Mouse (Mus musculus): ENCODE data around the gene Nrbp1.

Gene Nrbp1

DNA sequence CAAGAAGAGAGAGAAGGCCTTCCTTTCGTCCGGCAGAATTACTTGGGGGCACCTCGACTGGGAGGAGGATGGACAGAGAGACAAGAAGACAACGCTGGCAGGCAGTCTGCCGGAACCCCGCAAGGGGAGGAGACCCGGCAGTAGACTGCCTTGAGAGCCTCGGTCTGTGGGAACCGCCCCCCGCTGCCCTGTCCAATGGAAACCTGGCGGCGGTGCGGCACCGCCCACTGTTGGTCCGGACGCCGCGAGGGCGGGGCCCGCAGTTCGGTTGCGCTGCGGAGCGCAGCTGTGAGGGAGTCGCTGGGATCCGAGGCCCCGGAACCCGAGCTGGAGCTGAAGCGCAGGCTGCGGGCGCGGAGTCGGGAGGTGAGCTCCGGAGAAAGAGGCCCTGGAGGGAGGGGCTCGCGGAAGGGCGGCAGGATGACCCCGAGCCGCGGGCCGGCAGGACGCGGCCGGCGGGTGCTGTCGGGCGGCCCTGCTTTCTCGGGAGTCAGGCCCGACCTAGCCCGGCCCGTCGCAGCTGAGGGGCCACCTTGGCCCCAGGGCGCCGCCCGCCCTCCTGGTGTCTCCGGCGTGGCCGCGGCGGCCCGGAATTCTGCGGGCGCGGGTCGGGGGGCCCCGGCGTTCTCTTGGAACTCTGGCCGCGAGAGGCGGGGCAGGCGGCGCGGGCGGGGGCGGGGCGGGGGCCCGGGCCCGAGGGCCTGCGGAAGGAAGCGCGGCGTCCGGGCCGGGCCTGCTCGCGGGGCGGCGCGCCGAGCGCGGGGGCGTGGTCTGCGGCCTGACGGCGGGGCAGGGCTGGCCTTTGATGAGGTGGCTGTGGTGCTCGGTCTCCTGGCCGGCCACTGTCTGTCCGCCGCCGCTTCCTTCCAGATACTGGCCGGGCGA lies at the start of gene Nrbp1, which contains the start of gene Gm9970:
Gene Nrbp1, plus strand, starts transcription at position 228 of the 885 bp plus-strand sequence.
Gene Gm9970, minus strand, starts transcription at position 596 of the 885 bp plus-strand sequence.
- DNase-seq (ENCODE audit: low read depth, low spot score) = peak; percentile 92

DNA sequence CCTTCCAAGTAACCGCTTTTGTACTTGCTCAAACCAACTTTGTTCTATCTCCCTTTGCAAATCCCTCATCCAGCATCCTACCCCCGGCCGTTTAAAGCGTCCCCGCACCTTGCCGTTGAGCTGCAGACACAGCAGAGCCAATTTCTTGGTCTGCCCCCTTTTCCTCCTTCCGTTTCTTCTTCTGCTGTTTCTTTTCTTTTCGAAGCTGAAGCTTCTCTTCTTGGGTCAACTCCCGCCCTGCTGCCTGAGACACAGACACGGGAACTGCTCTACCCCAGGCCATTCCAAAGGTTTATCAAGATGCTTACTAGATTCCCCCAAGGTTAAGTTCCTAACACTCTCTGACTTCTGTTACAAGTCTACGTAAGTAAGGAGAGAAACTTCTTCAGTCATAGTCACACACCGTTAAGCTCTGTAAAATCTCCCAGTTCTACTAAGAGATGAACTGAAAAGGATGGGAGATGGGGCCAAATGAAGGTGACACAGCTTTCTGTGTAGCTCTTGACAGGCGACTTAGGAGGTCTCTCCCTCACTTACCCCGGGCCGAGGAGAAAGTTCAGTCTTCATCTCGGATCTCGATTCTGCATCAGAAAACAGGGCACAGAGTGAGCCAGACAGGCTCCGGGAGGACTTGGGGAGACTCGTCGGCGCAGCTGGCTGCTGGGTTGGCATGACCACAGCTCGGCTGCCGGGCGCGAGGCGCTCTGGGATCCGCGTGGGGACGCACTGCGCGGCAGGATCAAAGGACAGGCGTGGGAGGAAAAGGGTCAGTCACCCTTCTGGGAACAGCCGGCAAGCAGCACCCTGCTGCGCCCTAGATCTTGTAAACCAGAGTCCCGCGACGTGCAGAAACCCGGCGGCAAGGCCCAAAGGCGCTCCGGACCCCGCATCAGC lies 48.4 kb upstream of the Nrbp1 start:
- DNase-seq (ENCODE audit: low read depth, low spot score) = no peak

- DNase-seq (ENCODE audit: low read depth, low spot score) = peak; percentile 99
Measured at GRCm38 (mm10) chr5:31192939-31193630, 47.6 kb upstream of the Nrbp1 start, which contains the start of the genes Snx17 and Eif2b4. Gene Snx17 (plus strand): TSS chr5:31193227. Gene Eif2b4 (minus strand): TSS chr5:31193430.

DNA sequence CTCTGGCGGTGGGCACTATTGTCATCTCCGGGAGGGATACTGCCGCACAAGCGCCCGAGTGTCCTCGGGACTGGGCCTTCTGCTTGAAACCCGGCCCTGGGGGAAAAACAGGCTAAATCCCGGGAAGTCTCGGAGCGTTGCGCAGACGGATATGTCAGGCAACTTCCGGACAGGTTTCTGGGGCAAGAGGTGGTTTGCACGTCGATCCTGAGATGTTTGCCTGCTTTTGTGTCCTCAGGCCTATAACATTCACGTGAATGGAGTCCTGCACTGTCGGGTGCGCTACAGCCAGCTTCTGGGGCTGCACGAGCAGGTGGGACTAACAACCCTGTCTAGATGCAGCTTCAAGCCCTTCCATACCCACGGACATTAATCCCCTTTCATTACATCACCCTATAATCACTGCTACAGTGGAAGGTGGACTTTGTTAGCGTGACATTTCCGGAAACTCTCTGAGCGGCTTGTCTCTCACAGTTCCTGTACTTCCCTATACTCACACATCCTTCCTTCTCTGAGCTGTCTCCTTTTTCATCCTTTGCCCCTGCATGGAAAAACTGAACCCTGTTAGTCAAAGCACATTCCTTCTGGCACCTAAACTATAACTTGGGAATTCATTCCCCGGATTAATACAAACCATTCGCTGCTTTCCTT lies 46.9 kb upstream of the Nrbp1 start:
- no peak for DNase-seq (ENCODE audit: low read depth, low spot score)

GRCm38 (mm10) chr5:31194486-31195485 lies 45.9 kb upstream of the Nrbp1 start:
- no peak for DNase-seq (ENCODE audit: low read depth, low spot score)

DNA sequence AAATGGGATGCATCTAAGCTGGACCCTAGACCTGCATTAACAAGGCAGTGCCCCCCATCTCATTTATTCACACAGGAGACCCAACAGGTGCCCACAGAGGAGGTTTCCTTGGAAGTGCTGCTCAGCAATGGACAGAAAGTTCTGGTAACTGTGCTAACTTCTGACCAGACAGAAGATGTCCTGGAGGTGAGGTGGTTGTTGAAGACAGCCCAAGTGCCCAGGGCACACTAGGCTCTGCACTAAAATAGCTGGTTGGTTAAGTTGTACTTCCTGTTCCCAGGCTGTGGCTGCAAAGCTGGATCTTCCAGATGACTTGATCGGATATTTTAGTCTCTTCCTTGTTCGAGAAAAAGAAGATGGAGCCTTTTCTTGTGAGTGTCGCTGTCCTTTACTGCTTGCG lies 45.0 kb upstream of the Nrbp1 start:
- no peak for DNase-seq (ENCODE audit: low read depth, low spot score)

DNA sequence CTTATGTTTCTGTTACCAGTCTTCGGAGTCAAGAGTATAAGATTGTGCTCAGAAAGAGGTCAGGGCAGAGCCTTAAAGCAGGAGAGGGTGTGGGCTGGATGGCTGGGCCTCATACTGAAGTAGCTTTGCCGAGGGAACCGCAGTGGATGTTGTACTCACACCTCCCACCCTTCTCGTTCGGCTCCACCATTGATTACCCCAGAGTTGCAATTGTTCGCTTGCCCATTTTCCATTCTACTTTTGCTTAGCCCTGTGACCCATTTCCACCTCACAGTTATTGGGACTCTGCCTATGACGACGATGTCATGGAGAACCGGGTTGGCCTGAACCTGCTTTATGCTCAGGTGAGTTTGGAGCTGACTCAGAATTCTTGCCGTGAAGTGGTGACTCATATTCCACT lies 44.5 kb upstream of the Nrbp1 start:
- no peak for DNase-seq (ENCODE audit: low read depth, low spot score)

- DNase-seq (ENCODE audit: low read depth, low spot score) = no peak
Measured at GRCm38 (mm10) chr5:31197072-31197471, 43.6 kb upstream of the Nrbp1 start.

GRCm38 (mm10) chr5:31198170-31198569 lies 42.5 kb upstream of the Nrbp1 start:
- no peak for DNase-seq (ENCODE audit: low read depth, low spot score)

DNA sequence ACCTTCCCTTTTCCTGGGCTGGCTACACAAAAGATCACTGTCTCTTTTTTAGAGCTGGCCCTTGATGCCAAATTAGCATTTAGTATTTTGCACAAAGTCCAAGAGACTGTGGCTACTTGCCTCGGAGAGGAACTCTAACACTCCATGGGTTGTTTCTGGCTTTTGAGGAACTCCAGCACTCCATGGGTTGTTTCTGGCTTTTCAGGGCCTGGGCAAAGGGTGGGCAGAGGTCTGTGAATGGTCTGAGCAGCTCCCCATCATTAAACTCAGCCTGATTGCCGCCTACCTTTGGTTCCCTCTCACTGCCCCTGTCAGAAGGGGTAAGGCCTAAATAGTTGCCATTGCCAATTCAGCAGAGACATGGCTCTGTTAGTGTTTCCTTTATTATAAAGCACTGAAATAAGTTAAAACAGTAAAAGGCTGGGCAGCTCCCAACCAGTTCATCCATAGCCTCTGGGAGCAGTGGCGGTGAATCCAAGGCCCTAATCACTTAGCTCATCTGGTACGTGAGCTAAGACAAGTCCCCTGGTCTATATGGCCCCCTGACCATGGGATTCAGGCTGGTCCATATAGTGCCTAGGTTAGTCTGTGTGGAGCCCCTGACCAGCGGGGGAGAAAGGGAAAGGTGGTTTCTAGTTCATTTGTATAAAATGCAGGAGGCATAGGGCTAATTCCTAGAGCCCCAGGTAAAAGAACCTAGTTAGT lies 41.9 kb upstream of the Nrbp1 start:
- DNase-seq (ENCODE audit: low read depth, low spot score) = no peak

- DNase-seq (ENCODE audit: low read depth, low spot score) = no peak
Measured at GRCm38 (mm10) chr5:31199321-31199892, 41.3 kb upstream of the Nrbp1 start.

DNA sequence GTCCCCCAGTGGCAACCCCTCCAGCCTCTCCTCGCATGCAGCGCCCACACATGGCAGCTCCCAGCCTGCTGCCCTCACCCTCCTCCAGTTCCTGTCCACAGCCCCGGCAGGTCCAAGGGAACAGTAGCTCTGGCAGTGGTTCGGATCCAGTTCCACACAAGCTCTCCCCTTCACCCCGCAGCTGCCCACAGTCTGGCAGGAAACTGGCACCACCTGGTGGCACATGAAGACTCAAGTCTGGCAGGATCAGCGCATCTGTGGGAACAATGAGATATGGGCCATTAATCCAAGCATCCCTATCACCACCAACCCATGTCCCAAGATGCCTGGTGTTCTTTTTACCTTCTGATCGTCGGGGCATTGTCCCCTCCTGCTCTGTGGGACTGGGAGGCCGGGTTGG lies 40.8 kb upstream of the Nrbp1 start:
- DNase-seq (ENCODE audit: low read depth, low spot score) = no peak

GRCm38 (mm10) chr5:31200327-31200768 lies 40.3 kb upstream of the Nrbp1 start:
- no peak for DNase-seq (ENCODE audit: low read depth, low spot score)

DNA sequence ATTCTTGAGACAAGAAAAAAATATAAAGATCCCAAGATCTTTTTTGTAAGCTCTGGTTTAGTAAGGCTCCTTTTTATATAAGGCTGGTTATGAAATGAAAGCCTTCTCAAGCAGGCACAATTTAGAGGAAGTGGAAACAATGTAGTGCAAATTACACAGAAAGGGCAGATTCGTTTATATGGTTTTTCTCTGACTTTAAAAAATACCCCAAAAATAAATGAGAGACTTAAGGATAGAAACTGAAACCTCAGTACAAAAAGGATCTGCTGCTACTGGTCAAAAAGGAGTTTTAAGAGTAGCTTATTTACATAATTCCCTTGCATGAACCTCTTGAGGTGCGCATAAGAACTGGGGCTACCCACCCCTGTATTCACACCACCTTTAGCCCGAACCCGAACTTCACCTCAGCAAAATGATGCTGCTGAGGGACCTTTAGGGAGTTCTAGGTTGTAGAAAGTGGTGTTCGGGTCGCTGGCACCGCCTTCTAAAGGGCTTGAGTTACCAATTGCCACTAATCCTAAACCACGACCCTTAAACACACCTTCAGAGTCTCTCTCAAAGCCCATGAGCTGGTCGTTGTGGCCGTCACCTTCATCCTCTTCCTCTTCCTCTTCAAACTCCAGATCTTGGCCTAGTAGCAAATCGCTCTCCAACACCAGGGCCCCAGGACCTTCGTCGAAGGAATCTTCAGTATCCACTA lies 39.5 kb upstream of the Nrbp1 start:
- no peak for DNase-seq (ENCODE audit: low read depth, low spot score)

- DNase-seq (ENCODE audit: low read depth, low spot score) = peak; percentile 99
Measured at GRCm38 (mm10) chr5:31201742-31202590, 38.7 kb upstream of the Nrbp1 start, which contains the start of gene Zfp513. Gene Zfp513 (minus strand): TSS chr5:31202303.

DNA sequence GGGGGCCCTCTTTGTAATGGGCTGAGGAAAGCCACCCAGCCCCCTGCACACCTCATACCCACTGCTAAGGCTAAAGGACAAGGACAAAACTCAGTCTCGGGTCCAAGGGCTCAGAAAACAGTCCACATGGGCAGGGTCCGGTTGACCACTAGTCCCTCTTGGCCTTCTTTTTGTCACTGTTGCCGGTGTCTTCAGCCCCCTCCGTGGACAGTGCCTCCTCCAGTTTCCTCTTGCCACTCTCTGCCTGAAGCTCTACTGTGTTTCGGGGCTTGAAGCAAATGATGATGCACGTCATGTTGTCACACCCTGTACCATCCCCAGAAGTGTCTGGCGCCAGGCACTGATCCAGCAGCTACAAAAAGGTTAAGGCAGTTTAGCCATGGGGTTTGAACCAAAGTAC lies 37.7 kb upstream of the Nrbp1 start:
- DNase-seq (ENCODE audit: low read depth, low spot score) = no peak

- DNase-seq (ENCODE audit: low read depth, low spot score) = no peak
Measured at GRCm38 (mm10) chr5:31203866-31204265, 36.8 kb upstream of the Nrbp1 start.

Data from telencephalon, adult 2 months (tissue).